Mouse (Mus musculus): ENCODE results near the gene Inca1.

DNA sequence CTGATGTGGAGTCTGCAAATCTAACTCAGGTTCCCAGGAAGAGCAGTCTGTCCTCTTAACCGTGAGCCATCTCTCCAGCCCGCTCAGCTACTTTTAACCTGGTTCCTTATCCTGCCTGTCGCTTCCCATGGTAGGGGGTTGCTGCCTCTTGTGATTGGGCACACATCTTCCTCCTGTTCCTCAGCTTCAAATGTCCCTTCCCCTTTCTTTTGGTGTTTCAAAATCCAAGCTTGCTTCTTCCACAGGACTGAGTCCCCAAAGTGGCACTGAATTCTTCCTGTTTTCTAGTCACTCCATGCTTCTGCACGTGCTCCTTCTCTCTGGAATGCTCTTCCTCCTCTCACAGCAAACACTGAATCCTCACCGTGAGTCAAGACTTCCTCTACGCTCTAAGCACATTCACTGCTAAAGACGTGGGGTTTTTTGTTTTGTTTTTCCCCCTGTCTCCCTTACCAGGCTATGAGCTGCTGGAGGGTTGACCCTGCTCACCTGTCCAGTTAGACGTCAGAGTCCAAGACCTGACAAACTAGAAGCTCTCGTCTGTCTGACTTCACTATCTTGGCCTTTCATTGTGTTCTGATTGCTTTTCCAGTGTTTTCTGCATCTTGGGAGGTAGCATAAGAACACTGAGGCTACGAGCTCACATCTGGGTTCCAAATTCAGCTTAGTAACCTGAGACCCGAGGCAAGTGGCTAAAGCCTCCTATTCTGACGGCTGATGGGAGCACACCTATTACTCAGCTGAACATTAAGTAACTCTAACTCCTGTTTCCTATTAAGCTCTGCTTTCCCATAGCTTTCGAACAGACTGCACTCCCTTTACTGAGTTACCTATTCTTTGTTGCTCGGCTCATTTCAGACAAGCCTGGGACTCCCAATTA is 32.4 kb downstream of the Inca1 start:
- TF ChIP-seq RCOR1 (conservative IDR thresholded peaks at IDR 0.05; ENCODE audit: low read depth, low read length) (no peak), ZMIZ1 (IDR thresholded peaks at IDR 0.05; ENCODE audit: low read depth, low read length) (0 out of 2 replicates have a peak, but pooled peaks have one; percentile 31), MAZ (IDR thresholded peaks at IDR 0.05; ENCODE audit: low read depth, low read length) (no peak), CTCF (conservative IDR thresholded peaks at IDR 0.05 in 1 of 2, IDR thresholded peaks at IDR 0.05 in 1 of 2; ENCODE audit: low read depth in 2 of 2, low read length in 2 of 2) (no peak), KAT2A (IDR thresholded peaks at IDR 0.05; ENCODE audit: insufficient replicate concordance, low read length) (no peak), ZKSCAN1 (IDR thresholded peaks at IDR 0.05; ENCODE audit: borderline replicate concordance, low read depth, low read length) (no peak)
